Mouse (Mus musculus) limb, embryonic 14.5 days (tissue): Measurements from ENCODE around the gene Gm2310. TPM values are rescaled to one million over a fixed set of nuclear protein-coding genes. Genes with fewer than 3 reads are reported as not detected.
"Not testable (repeated sequence)": the region's sequence is repeated elsewhere in the genome, so short reads cannot be mapped to it uniquely, and the experiment has no call there.

Experiments used
- ATAC-seq: fragments of 200-750 bp; cut with Nextera tagmentation; 2 replicates; pipeline ENCODE4 v1.8.0; 2017; ENCODE audit warnings: low read depth, moderate number of reproducible peaks, moderate TSS enrichment; ENCODE audit not compliant: low FRiP score
- DNase-seq: peaks from one replicate; pipeline ENCODE4 v3.0.0-alpha.2; 2015; ENCODE audit warnings: low spot score
- H3K27ac ChIP-seq: fragments of 300-500 bp; sonication (generic); replicated peaks from 2 replicates; pipeline ENCODE4 v1.5.1; 2014; ENCODE audit warnings: low read depth, mild to moderate bottlenecking, low read length, moderate library complexity, mixed read lengths
- H3K27me3 ChIP-seq: fragments of 300-500 bp; sonication (generic); 2 replicates; pipeline ENCODE4 v1.6.1; 2014; ENCODE audit warnings: low read length, mixed read lengths; ENCODE audit not compliant: control insufficient read depth, insufficient read depth
- H3K36me3 ChIP-seq: fragments of 300-500 bp; sonication (generic); 2 replicates; pipeline ENCODE4 v1.6.1; 2014; ENCODE audit warnings: mild to moderate bottlenecking, low read length, moderate library complexity, mixed read lengths; ENCODE audit not compliant: control insufficient read depth, insufficient read depth
- H3K4me1 ChIP-seq: fragments of 300-500 bp; sonication (generic); 2 replicates; pipeline ENCODE4 v1.6.1; 2014; ENCODE audit warnings: antibody characterized with exemption, low read length, mixed read lengths; ENCODE audit not compliant: control insufficient read depth, insufficient read depth
- H3K4me2 ChIP-seq: fragments of 300-500 bp; sonication (generic); replicated peaks from 2 replicates; pipeline ENCODE4 v1.6.1; 2014; ENCODE audit warnings: low read depth, mild to moderate bottlenecking, low read length, moderate library complexity; ENCODE audit not compliant: severe bottlenecking
- H3K4me3 ChIP-seq: fragments of 300-500 bp; sonication (generic); replicated peaks from 2 replicates; pipeline ENCODE4 v1.5.1; 2014; ENCODE audit warnings: low read length
- H3K9ac ChIP-seq: fragments of 300-500 bp; sonication (generic); 2 replicates; pipeline ENCODE4 v1.6.1; 2014; ENCODE audit warnings: mild to moderate bottlenecking, low read depth, low read length, moderate library complexity; ENCODE audit not compliant: severe bottlenecking
- H3K9me3 ChIP-seq: fragments of 300-500 bp; sonication (generic); 2 replicates; pipeline ENCODE4 v1.6.1; 2016; ENCODE audit warnings: low read length; ENCODE audit not compliant: control insufficient read depth
- POLR2A ChIP-seq: fragments of 200-500 bp; IDR thresholded peaks from 2 replicates; pipeline ENCODE4 v1.8.0; 2012; ENCODE audit warnings: inconsistent platforms, mild to moderate bottlenecking, moderate library complexity, borderline replicate concordance; ENCODE audit not compliant: insufficient read depth, insufficient read length; ENCODE audit errors: extremely low read depth
- WGBS: fragments of 180-500 bp; shearing (Covaris S2); extraction: QIAGEN DNeasy Blood & Tissue Kit; methylation state at CpG from one replicate; pipeline ENCODE4 v1.1.7; 2014; 5-methylcytosine and 5-hydroxymethylcytosine counted together
- polyA plus RNA-seq, 2 experiments: library from polyadenylated mRNA; depleted of rRNA in 1 of 2; stranded (reverse) in 1 of 2; unstranded in 1 of 2; fragments of >200 nt; fragmentation: Nextera tagmentation in 1 of 2; extraction: Ambion mirVana in 1 of 2; gene quantifications; 2 replicates each; pipeline versions ENCODE4 v1.2.1 to v1.2.3; 2012 to 2014

Gm2310 gene
- polyA plus RNA-seq (2012; rRNA removed) (not detected in 2 replicates), polyA plus RNA-seq (2014; fragmentation: Nextera tagmentation; extraction: Ambion mirVana) (not detected in 2 replicates)

DNA sequence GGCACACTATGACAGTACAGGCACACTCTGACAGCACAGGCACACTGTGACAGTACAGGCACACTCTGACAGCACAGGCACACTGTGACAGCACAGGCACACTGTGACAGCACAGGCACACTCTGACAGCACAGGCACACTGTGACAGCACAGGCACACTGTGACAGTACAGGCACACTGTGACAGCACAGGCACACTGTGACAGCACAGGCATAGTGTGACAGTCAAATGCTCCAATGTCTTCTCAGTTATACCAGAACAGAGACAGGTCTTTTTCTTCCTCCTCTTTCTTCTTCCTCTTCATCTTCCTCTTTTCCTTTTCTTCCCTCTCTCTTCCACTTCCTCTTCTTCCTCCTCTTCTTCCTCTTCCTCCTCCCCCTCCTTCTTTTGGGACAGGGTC is at the start of gene Gm2310:
Gene Gm2310 (minus strand): TSS at position 101 of the 400 bp plus-strand sequence.
- not testable (repeated sequence) for ATAC-seq, H3K27ac ChIP-seq

DNA sequence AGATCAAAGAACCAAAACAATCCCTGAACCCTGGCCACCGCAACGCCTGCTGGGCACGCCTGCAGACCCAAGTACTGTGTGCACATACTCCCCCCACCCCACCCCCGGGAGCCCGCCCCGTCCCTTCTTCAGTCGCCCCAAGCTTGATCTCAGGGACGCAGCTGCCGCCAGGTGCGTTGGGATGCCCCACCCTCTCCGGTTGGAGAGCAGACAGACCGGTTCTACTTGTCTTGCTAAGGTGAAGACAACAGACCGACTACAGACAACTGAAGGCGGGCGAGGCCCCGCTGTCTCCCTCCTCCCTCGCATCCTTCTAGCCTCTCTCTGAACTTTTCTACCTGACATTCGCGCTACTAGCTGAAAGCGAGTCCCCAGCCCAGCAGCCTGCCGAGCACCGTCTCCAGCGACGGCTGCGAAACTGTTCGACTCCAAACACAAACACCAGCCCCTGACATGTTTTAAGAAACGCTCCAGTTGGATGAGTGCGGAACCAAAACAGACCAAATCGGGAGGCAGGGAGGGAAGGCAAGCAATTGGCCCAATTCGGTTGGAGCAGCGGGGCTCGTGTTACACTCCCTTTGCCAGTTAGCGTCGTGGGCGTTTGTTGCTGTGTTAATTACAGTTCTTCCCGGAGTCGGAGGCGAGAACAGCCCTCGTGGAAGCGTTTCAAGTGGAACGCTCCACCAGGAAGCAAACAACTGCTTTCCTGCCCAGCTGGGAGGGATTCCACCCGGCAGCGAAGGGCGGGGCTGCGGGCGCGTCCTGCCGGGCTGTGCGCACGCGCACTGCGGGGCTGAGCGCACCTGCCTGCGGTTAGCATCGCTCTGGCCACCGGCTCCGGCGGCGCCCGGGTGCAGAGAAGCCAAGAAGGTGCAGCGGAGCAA is 49.1 kb upstream of the Gm2310 start:
- TF ChIP-seq POLR2A = no peak
- Histone ChIP-seq H3K9ac (peak overlapping the region; percentile 45), H3K4me2 (peak overlapping the region; percentile 88), H3K36me3 (no peaks in the 10 kb centered on the region), H3K4me1 (no peaks in the 10 kb centered on the region), H3K4me3 (peak overlapping the region; percentile 60), H3K27me3 (no peaks in the 10 kb centered on the region; the same call in 1 of the 2 replicates), H3K27ac (peak overlapping the region; percentile 46), H3K9me3 (no peaks in the 10 kb centered on the region)
- ATAC-seq (peak; percentile 78; the same call in 1 of the 2 replicates), DNase-seq (peak; percentile 67)
- WGBS = under 1% methylated on average over 59 of the region's 61 CpGs

More for the DNA sequence above, at the start of gene Gm2310:
- H3K9ac ChIP-seq, H3K4me1 ChIP-seq, H3K9me3 ChIP-seq, DNase-seq, H3K36me3 ChIP-seq, H3K4me2 ChIP-seq, H3K27me3 ChIP-seq, H3K4me3 ChIP-seq: not testable (repeated sequence)

DNA sequence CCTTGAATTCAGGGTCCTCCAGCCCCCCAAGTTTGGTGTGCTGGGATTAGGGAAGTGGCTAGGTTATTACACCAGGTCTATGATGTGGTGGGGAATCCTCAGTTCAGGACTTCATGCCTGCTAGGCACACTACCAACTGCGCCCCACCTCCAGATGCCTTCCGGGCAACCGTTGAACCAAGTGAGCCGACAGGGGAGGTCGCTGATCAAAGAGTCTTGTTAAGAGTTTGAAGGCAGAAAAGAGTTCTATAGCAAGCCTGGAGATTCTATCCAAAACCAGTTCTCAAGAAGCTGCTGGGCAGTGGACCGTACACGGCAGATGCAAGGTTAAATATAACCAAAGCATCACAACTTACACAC is 48.5 kb upstream of the Gm2310 start:
- ATAC-seq = no peak
- no peak for TF ChIP-seq POLR2A
- no peaks in the 10 kb centered on the region for H3K36me3 ChIP-seq
- H3K27ac ChIP-seq = no peak overlapping the region
- no peaks in the 10 kb centered on the region; the same call in 1 of the 2 replicates for H3K27me3 ChIP-seq
- DNase-seq = no peak
- peak overlapping the region; percentile 88 for H3K4me2 ChIP-seq
- peak overlapping the region; percentile 45; the same call in 1 of the 2 replicates for H3K9ac ChIP-seq
- no peaks in the 10 kb centered on the region for H3K4me1 ChIP-seq
- WGBS = 3% methylated on average over 7 of the region's 7 CpGs
- no peaks in the 10 kb centered on the region for H3K9me3 ChIP-seq
- peak overlapping the region; percentile 60 for H3K4me3 ChIP-seq

DNA sequence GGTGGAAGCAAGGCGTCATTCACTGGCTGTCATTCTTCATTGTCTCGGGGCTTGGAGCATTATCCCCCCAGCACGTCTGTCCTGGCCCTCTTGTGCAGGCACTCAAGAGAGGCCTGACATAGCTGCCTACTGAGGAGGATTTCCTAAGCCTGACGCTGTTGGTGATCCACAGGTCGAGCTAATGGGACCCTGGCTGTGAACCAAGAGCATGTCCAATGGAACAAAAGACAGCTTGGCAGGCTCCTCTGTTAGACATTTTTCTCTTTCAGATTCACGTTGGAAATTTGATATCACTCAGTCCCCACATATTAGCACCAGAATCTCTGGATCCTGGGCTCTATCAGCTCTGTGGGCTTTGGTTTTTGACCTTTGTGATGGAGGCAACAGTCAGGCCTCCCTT is 45.7 kb upstream of the Gm2310 start:
- Histone ChIP-seq H3K36me3 (no peaks in the 10 kb centered on the region), H3K27ac (no peak overlapping the region), H3K4me3 (no peak overlapping the region), H3K27me3 (no peaks in the 10 kb centered on the region; the same call in 1 of the 2 replicates), H3K9ac (no peak overlapping the region), H3K9me3 (no peaks in the 10 kb centered on the region), H3K4me2 (no peak overlapping the region), H3K4me1 (no peaks in the 10 kb centered on the region)
- WGBS = 78% methylated on average over 6 of the region's 6 CpGs
- ATAC-seq (no peak), DNase-seq (no peak)
- no peak for TF ChIP-seq POLR2A

DNA sequence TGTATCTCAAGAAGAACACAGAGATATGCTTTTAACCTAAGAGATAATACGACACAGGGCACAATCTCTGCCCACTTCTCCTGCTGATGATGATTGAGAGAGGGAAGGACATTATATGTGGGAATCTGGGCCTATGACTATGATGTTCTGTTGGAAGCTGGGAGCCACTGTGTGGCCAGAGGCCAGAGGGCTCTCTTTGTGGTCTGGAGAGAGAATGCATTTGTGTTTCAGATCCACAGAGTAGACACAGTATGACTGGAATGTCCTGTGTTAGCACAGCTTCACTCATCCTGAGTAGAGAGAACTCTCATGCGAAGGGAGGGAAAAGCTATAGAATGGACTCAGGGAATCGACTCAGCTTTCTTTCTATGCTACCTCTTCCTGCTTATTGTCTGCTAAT is 44.6 kb upstream of the Gm2310 start:
- no peaks in the 10 kb centered on the region; the same call in 1 of the 2 replicates for H3K27me3 ChIP-seq
- H3K4me1 ChIP-seq = no peaks in the 10 kb centered on the region
- TF ChIP-seq POLR2A = no peak
- no peaks in the 10 kb centered on the region for H3K9me3 ChIP-seq
- no peak overlapping the region for H3K9ac ChIP-seq
- no peak overlapping the region for H3K27ac ChIP-seq
- H3K4me2 ChIP-seq = no peak overlapping the region
- no peak for DNase-seq
- WGBS = 91% methylated on average over 3 of the region's 3 CpGs
- no peaks in the 10 kb centered on the region for H3K36me3 ChIP-seq
- ATAC-seq = no peak
- H3K4me3 ChIP-seq = no peak overlapping the region
